Mouse (Mus musculus) ZHBTc4 (cell line): ENCODE results near the gene Gm20388.

Experiments used
- DNase-seq: peaks from one replicate; pipeline ENCODE4 v3.0.0-alpha.2; 2011; ENCODE audit warnings: low read depth, low spot score

Gene Gm20388

DNA sequence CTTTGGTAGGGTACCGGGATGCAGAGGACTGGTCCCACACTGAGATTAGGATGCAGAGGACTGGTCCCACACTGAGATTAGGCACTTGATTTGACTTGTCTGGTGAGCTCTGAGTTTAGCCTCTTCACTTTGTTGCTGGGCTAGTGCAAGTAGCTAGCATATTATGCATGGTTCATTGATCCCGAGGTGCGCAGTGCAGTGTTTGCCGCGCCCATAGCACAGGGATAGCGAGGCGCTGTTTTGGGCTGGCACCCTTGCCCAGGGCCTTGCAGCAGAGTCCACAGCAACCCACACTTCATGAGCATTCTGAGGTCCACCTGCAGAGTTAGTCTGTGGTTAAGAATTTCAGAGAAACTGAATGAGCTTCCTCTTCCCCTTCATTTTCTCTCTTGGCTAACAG is 2042.2 kb downstream of the Gm20388 start:
- no peak for DNase-seq

DNA sequence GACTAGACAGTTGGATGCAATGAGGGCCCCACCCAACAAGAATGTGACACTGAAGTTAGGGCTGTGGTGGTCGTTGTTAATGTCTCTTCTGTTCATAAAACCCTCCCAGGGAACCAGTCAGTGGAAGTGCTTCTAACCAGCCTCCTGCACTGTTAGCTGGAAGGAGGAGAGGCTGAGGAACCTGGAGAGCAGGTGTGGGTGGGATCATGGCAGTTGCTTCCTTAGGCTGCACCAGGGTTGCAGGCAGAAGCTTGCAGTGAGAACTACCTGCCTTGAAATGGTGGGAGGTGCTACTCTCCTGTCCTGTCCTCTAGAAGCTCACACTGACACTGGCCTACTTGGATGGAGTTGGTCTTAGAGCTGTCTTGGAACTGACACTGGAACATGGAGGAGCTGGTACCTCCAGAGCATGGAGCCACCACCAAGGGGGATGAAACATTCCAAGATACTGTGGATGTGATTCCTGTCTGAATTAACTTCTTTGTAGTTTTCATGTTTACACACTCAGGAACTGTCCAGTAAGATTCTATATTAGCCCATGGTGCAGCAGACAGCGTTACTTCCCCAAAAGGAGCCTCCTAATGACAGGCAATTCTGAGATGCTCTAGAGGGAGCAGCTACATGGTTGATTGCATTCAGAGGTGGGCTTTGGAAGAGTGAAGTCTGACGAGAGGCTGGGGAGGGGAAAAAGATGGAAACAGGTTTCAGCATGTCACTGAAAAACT is 2043.3 kb downstream of the Gm20388 start:
- no peak for DNase-seq

DNA sequence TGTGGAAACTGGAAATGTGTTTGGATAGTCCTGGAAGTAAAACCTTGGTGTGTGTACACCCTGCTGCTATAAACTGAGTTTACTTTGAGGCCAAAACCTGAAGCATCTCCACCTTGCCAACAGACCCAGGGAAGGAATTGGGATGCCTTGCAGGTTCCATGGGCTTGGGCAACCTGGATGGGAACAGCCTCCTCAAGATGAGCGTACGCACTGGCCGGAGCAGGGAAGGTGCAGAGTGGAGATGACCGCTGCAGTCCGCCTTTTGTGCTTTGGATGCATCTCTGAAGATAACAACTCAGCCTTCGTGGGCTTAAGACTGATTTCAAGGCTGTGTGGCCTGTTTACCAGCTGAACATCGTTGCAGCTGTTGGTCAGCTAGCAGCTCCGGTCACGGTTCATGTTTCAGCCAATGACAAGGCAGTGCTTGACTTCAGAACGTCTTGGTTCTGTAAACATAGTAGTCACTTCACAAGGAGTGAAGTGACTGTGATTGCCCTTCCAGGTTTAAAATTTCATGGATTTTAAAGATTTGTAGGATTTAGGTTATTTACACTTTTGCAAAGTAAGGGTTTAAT is 2044.4 kb downstream of the Gm20388 start:
- no peak for DNase-seq

DNA sequence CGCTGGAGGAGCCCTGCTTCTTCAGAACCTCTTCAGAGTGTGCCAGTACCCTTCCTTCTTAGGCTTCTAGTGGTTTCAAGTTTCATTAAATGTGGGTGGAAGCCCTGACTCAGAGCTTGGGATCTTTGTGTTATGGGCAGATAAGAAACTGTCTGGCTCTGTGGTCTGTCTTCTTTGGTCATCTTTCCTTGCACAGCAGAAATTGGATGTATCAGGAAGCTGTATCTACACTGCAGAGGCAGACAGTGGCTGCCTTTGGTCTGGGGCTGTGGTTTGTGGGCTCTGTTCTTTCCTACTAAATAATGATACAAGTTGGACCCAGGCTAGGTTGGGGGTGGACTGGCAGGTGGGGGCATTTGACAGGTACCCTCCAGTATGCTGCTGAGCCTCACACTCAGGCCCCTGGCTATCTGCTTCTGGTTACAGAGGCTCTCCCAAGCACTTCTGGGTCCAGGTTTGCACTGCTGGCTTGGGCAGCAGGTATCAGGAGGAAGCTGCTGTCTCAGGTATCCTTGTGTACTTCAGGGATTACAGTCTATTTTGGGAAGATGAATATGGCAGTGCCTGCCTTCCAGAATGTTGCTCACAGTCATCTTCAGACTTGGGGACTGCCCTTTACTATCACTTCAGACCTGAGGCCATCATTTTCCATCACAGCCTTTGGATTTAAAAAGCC is 2045.3 kb downstream of the Gm20388 start:
- DNase-seq, result no peak

DNA sequence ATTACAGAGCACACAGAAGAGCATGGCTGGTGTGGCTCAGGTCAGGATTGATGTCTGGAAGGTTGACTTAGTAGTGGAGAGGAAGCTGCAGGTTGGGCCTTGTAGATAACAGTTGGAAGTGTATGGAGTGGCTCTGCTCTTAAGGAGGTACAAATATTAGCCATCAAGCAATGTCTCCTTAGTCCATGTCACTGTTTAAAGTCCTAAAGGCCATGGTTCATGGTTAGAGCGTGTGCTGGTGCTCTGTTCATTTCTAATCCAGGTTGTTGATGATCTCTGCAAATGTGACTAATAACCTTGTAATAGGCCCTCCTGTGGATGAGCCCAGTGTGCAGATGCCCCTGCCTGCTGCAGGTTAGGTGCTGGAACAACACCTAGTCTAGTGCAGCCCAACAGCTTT is 2047.8 kb downstream of the Gm20388 start:
- no peak for DNase-seq

DNA sequence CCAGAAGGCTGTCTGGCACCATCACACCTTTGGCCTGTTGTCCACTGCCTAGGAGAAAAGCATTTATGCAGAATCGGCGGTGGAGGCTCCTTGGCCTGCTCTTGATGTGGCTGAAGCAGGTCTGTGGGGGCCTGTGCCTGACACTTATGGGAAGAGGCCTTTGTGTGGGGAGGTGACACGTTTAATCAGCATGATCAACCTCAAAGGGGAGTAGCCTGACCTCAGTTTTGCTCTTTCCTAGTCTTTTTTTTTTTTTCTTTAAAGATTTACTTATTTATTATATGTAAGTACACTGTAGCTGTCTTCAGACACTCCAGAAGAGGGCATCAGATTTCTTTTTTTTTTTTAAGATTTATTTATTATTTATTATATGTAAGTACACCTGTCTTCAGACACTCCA is 2052.3 kb downstream of the Gm20388 start:
- no peak for DNase-seq

DNA sequence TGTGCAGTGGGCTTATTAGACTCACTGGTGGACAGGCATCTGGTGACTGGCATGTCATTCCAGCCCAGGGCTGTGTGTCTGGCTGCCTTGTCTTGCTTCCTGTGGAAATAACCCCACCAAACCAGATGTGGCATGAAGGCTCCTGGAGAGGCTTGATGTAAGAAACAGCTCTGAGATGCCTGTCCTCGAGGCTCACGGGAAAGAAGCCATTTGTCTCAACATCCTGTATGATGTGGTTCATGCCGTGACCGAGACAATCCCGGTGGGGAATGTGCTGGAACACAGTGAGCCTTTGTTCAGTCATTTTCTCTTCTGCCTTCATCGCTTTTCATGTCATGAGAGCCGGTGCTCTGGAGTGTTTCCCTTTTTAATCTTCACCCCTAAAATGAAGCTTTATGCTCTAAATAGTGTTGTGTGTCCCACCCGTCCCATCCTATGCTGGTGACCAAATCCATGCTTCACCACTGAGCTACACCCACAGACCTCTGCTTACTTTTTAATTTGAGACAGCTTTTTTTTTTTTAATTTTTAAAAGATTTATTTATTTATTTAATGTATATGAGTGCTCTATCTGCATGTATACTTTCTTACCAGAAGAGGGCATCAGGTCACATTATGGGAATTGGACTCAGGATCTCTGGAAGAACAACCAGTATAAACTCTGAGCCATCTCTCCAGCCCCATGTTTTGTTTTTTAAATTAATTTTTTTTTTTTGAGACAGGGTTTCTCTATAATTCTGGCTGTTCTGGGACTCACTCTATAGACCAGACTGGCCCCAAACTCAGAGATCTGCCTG is 2054.3 kb downstream of the Gm20388 start:
- no peak for DNase-seq

DNA sequence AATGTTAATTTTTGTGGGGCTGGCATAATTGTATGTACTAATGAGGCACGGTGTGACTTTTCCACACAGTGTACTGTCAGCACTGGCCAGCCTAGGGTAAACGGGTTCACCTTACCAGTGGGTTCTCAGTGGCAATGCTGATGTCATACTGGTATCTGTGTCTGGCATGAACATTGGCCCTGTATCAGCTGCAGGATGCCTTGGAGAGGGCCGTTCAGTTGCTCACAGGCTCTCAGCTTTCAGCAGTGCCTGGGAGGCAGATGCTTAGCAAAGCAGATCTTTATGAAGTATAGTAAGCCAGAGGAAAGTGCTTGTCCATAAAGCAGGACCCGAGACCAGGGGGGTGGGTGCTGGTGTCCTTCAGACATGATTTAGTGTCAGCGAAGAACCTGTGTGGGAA is 2055.5 kb downstream of the Gm20388 start:
- no peak for DNase-seq

DNA sequence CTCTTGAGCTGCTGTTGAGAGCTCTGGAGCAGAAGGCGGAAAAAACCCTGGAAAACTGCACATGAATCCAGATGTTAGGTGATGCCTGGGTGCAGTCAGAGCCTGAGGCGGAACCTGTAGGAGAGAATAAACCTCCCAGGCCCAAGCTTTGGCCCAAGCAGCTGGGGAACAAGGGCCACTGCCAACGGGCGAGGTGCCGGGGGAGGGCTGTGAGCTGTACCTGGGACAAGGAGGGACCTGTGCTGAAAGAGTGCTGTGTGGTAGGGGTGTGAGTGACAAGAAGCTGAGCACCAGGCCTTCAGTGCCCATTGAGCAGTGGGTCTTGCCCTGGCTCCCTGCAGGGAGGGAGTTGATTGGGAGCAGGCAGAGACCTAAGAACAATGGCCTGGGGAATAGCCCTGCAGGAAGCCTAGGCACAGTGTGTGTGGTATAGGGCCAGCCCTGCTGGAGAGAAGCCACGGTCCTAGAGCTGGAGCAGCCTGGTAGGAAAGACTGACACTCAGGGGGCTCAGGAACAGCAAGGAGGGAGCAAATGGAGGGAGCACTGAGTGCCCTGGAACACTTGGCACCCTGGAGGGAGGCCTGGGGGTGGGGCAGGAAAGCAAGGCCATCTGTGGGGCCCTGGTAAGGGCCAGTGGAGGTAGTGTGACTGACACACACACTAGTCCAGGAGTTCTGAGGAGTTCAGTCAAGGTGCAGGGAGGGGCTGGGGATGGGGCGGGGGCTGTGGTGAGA is 2056.2 kb downstream of the Gm20388 start:
- DNase-seq, result peak; percentile 70

DNA sequence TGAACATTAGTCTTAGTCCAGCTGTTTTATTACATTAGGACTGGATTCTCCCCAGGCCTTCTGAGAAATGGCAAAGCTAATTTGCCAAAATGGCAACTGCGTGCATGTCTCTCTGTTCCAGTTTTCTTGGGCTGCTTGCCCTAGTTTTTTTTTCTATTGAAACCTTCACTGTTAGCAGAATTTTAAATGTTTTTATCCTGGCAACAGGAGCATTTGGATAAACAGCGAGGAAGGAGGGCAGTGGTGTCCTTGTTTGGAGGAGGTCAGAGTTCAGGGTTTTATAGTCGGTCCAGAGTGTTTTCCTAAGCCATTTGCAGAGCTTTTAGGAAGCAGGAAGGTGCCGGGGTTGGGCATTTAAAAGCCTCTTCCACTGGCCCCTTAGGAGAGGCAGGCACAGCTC is 2057.3 kb downstream of the Gm20388 start:
- no peak for DNase-seq

DNA sequence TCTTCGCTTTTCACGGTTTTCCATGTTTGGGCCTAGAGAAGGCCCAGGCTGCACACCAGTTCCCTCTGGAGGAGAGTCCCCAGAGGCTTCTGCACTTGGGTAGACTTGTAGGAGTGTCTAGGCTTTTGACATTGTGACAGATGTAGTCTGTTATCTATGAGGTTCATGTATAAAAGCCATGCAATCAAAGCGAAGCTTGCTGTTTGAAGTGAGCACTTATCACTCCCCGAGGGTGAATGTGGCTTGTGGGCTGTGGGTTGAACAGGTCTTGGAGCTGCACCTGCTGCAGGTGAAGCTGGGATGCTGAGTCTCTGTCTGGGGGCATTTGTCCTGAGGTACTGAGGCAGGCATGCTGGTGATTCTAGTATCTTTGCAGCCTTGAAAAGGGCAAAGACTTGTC is 2057.9 kb downstream of the Gm20388 start:
- no peak for DNase-seq

DNA sequence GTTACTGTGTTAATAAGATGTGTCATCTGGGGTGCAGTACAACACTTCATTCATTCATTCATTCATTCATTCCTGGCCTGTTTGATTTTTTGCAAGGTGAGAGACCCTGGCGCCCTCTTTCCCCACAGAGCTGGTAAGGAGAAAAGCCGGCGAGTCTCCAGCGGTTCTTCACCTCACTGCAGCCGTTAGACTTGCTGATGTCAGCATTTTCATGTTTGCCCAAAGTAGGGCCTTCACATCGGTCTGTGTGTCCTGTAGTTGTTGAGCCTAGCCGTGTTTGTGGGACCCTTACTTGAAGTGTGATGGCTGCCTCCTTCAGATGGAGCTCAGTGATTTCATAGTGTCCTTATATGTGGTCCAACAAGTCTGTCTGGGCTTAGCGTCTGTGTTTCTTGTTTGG is 2059.6 kb downstream of the Gm20388 start:
- no peak for DNase-seq

DNA sequence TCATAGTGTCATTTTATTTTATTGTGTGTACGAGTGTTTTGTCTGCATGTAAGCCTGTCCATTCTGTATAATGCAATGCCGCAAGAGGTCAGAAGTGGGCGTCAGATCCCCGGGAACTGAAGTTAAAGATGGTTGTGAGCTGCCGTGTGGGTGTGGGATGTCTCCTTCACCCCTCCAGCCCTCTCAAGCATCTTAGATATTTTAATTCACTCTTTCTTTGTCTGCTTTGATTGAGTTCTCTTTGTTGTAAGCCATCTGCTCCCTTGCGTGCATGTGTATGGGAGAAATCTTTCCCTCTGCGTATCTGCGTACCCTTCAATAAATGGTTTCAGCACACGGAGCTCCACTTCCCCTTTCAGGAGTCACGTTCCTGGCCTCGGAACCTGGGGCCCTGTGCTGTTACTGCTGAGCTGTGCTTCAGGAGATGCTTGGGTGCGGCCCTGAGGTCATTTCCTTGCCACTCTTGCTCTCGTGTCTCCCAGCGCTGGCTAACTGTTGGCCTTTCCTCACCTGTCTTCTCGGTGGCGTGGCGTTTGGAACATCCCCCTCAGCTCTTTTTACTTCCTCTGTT is 2060.9 kb downstream of the Gm20388 start:
- DNase-seq, result peak; percentile 63

DNA sequence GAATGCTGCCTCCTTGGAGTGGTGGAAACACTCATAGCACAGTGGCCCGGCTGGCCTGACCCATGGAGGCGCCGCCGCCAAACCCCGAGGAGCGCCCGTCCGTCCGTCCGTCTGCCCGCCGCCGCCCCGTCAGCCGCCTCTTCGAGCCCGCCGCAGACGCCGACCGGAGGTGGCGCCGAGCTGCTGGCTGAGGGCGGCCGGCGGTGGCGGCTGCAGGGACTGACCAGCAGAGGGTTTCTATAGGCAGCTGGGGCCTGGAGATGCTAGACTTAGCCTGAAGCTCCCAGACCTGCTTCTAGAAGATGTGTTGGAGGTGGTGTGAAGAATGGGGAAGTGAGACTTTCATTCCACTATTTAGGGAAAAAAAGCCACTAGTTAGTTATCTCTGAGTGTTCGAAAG is 2063.3 kb downstream of the Gm20388 start:
- peak; percentile 25 for DNase-seq

DNA sequence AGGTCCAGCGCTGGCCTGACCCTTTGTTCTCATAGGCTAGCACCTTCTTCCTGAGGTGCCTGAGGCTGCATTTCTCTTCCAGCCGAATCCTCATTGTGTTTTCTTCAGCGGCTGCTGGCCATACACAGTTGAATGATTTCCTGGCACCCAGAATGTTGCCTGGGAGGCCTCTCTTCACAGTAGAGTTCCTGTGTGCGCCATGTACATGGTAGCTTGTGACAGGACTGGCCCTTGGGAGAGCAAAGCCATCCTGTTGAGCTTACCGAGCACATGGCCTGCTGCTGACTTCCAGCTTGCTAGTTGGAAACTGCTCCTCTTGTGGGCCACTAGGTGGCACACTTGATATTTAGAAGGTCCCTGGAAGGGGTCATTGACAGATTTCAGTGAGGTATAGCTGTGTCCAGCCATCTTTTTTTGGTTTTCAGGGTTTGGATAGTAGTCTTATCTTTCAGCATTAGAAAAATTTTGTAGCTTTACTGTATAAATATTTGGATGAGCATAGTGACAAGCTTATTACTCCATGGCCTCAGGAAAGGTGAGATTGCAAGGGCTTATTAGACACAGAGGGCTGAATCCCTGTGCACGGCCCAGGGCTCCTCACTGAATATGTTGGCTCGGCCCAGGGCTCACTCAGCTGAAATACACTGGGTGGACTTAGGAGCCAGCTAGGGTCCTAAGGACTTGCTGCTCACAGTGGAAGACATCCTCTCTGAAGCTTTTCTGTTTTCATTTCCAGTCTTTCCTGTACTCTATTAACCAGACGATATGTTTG is 2067.4 kb downstream of the Gm20388 start:
- DNase-seq, result peak; percentile 74

DNA sequence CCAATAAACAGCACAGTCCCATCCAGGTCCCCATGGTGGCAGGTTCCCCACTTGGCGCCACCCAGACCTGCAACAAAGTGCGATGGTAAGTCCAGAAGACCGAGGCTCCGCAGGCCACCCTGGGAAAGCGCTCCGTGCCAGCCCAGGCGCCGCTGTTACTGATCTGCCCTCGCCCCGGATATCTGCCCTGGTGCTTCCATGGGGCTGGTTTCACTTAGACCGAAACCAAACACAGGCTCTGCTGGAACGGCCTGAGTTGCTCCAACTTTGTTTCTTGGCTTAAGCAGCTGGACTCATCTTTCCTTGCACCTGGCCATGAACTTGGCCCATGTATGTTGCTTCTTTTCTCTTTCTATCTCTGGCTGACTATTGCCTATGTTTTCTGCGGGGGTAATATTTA is 2068.0 kb downstream of the Gm20388 start:
- no peak for DNase-seq

DNA sequence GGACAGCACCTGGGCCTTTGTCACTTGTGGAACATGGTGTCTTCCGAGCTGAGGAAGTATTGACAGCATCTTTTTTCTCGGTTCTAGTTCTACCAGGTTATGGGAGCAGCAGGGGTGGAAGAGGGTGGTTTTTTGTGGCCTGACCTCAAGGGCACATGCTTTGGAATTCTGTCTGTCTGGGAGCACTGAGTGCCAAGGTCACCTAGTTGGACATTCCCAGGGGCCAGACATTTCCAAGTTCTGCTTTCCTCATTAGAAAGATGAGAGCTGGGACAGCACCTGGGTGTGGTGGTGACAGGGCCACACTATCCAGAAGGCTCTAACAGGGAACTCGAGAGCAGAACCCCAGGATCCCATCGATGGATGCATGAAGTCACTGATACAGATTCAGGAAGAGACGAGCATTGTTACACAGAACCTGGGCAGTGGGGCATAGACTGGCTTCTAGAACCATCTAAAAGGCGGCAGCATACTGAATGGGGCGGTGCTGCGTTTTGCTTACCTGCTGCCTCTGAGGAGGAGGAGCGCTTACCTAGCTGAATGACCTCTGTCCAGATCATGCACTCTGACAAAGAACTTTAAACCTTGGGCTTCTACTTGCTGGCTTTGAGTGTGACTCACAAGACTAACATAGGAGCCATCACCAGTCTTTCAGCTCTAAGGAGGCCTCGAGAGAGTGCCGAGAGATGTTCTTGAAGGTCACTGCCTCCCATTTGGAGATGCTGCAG is 2070.3 kb downstream of the Gm20388 start:
- DNase-seq, result no peak

DNA sequence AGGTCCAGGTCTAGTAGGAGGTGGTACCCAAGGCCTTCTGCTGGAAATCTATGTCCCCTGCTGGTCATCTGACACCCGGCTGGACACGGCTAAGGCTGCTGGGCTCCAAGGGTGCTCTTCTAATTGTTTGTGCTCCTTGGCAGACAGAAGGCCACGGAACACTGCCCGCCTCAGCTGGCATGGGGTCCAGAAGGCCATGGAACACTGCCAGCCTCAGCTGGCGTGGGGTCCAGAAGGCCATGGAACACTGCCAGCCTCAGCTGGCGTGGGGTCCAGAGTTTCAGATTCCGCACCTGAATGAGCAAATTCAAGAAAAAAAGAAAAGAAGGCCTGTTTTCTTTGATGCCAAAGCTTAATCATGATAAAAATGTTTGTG is 2070.9 kb downstream of the Gm20388 start:
- DNase-seq, result no peak

DNA sequence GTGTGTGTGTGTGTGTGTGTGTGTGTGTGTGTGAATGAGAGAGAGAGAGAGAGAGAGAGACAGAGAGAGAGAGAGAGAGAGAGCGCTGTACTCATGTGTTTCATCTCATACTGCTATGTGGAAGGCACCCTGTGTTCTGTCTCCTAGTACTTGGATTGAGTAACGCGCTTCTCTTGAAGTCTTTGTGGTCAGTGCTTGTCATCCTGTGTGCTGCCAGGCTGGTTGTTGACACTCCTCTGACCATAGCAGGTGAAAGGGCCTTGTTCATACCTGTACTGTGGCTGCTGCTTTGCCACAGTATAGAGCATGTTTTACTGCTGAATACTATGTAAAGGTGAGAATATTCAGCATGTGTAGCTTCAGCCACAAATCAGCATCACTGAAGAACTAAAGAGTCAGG is 2075.0 kb downstream of the Gm20388 start:
- no peak for DNase-seq

DNA sequence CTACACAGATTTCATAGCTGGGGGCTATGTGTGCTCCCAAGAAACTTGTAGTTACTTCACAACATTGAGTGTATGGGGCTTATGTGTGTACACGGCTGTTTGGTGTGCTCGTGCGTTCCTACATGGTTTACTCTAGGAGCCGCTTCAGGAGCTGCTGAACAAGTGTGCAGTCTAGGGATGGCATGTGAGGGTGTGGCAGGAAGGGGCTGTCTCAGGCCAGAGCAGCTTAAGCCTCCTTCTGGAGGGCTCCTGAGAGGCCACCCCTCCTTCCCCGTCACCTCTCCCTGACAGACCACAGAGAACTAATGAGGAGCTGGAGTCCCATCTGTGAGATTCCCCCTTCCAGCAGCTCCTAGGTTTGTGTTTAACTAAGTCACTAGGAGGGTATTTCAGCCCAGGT is 2077.3 kb downstream of the Gm20388 start:
- no peak for DNase-seq
